Mouse (Mus musculus) layer of hippocampus, adult 9-11 months (tissue): ENCODE measurements around the gene Rnf115.

Experiments
- DNase-seq: peaks from one replicate; pipeline ENCODE4 v3.0.0; 2022

The Rnf115 gene

GRCm38 (mm10) chr3:96788506-96788905 is 61.0 kb downstream of the Rnf115 start:
- peak; percentile 29 for DNase-seq

- DNase-seq = no peak
Measured at GRCm38 (mm10) chr3:96800254-96800653, 72.8 kb downstream of the Rnf115 start.

- DNase-seq = no peak
Measured at GRCm38 (mm10) chr3:96802214-96802613, 74.8 kb downstream of the Rnf115 start.

- no peak for DNase-seq
Measured at GRCm38 (mm10) chr3:96808136-96808535, 80.7 kb downstream of the Rnf115 start.

GRCm38 (mm10) chr3:96808651-96809050 is 81.2 kb downstream of the Rnf115 start:
- no peak for DNase-seq

- no peak for DNase-seq
Measured at GRCm38 (mm10) chr3:96811232-96811631, 83.8 kb downstream of the Rnf115 start.

GRCm38 (mm10) chr3:96812395-96813091 is 85.1 kb downstream of the Rnf115 start:
- DNase-seq = peak; percentile 72

- peak; percentile 44 for DNase-seq
Measured at GRCm38 (mm10) chr3:96813106-96813505, 85.6 kb downstream of the Rnf115 start.

GRCm38 (mm10) chr3:96813591-96814244 is 86.3 kb downstream of the Rnf115 start:
- no peak for DNase-seq

- DNase-seq = no peak
Measured at GRCm38 (mm10) chr3:96814342-96814741, 86.9 kb downstream of the Rnf115 start.

GRCm38 (mm10) chr3:96820116-96820915 is 92.9 kb downstream of the Rnf115 start:
- DNase-seq = no peak

GRCm38 (mm10) chr3:96821581-96821980 is 94.1 kb downstream of the Rnf115 start:
- DNase-seq = no peak

GRCm38 (mm10) chr3:96823701-96824100 is 96.2 kb downstream of the Rnf115 start:
- DNase-seq = no peak

GRCm38 (mm10) chr3:96824614-96825013 is 97.2 kb downstream of the Rnf115 start:
- DNase-seq = no peak

- no peak for DNase-seq
Measured at GRCm38 (mm10) chr3:96825261-96825660, 97.8 kb downstream of the Rnf115 start.

GRCm38 (mm10) chr3:96828308-96828864 is 100.9 kb downstream of the Rnf115 start:
- no peak for DNase-seq

GRCm38 (mm10) chr3:96828984-96829383 is 101.5 kb downstream of the Rnf115 start, which contains the start of the genes Pdzk1 and Cd160:
Gene Pdzk1 (plus strand): TSS chr3:96829284.
Gene Cd160 (minus strand): TSS chr3:96829351.
- DNase-seq = no peak

- DNase-seq = no peak
Measured at GRCm38 (mm10) chr3:96829856-96830255, 102.4 kb downstream of the Rnf115 start.

- no peak for DNase-seq
Measured at GRCm38 (mm10) chr3:96832930-96833329, 105.5 kb downstream of the Rnf115 start.

GRCm38 (mm10) chr3:96834587-96835348 is 107.3 kb downstream of the Rnf115 start:
- DNase-seq = no peak

- no peak for DNase-seq
Measured at GRCm38 (mm10) chr3:96836414-96836813, 109.0 kb downstream of the Rnf115 start.

GRCm38 (mm10) chr3:96838996-96839645 is 111.7 kb downstream of the Rnf115 start:
- DNase-seq = no peak
